Mouse (Mus musculus): ENCODE measurements at regions not wholly inside any gene's neighbourhood (a gene's known extent, or its start where the extent isn't known, plus 50 kb on each side); places are given as distances from the start of the nearest gene placed in this dataset.

GRCm38 (mm10) chr19:14355946-14356345, 241.9 kb downstream of the Tle4 start:
- Histone ChIP-seq H3K27me3 (ENCODE audit: control insufficient read depth, insufficient read depth, low read length) (no peaks in the 10 kb centered on the region), H3K9ac (ENCODE audit: low read length) (no peak overlapping the region), H3K4me3 (ENCODE audit: low read depth, low read length) (no peak overlapping the region), H3K9me3 (ENCODE audit: control insufficient read depth, low read length) (no peaks in the 10 kb centered on the region), H3K4me2 (ENCODE audit: low read depth, low read length, severe bottlenecking) (no peak overlapping the region), H3K36me3 (ENCODE audit: control insufficient read depth, insufficient read depth, low read length) (no peaks in the 10 kb centered on the region), H3K27ac (ENCODE audit: low read depth, low read length) (no peak overlapping the region), H3K4me1 (replicated peaks; ENCODE audit: control insufficient read depth, insufficient read depth, low read length) (no peaks in the 10 kb centered on the region)
- ATAC-seq (replicated peaks; ENCODE audit: low FRiP score), result no peak
- no peak for DNase-seq (ENCODE audit: low spot score)

DNA sequence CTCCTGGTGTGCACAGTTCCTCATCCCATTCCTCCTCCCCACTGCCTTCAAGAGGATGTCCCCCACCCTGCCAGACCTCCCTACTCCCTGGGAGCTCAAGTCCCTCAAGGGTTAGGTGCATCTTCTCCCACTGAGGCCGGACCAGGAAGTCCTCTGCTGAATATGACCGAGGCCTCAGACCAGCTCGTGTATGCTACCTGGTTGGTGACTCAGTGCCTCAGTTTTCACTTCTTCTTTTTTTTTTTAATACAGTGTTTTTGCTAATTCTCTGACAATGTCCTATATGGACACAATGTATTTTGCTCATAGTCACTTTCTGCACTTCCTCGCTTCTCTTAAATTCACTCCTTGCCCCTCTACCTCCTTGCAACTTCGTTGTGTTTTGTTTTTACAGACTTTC, 237.2 kb downstream of the Tle4 start:
- Histone ChIP-seq H3K4me1 (replicated peaks; ENCODE audit: control insufficient read depth, insufficient read depth, low read length) (no peaks in the 10 kb centered on the region), H3K4me2 (ENCODE audit: low read depth, low read length, severe bottlenecking) (no peak overlapping the region), H3K9ac (ENCODE audit: low read length) (no peak overlapping the region), H3K4me3 (ENCODE audit: low read depth, low read length) (no peak overlapping the region), H3K36me3 (ENCODE audit: control insufficient read depth, insufficient read depth, low read length) (no peaks in the 10 kb centered on the region), H3K27ac (ENCODE audit: low read depth, low read length) (no peak overlapping the region), H3K9me3 (ENCODE audit: control insufficient read depth, low read length) (no peaks in the 10 kb centered on the region), H3K27me3 (ENCODE audit: control insufficient read depth, insufficient read depth, low read length) (no peaks in the 10 kb centered on the region)
- 91% methylated on average over 5 of the region's 5 CpGs for WGBS
- DNase-seq (ENCODE audit: low spot score) (no peak), ATAC-seq (replicated peaks; ENCODE audit: low FRiP score) (no peak)

- ATAC-seq (replicated peaks; ENCODE audit: low FRiP score) (peak; percentile 60), DNase-seq (ENCODE audit: low spot score) (no peak)
- H3K4me3 ChIP-seq (ENCODE audit: low read depth, low read length), result no peak overlapping the region
- peaks cover 4% of the 10 kb centered on the region; the same call in 1 of the 2 replicates for H3K4me1 ChIP-seq (replicated peaks; ENCODE audit: control insufficient read depth, insufficient read depth, low read length)
- H3K27ac ChIP-seq (ENCODE audit: low read depth, low read length), result no peak overlapping the region
- no peaks in the 10 kb centered on the region for H3K36me3 ChIP-seq (ENCODE audit: control insufficient read depth, insufficient read depth, low read length)
- H3K27me3 ChIP-seq (ENCODE audit: control insufficient read depth, insufficient read depth, low read length), result no peaks in the 10 kb centered on the region
- 65% methylated on average over 12 of the region's 12 CpGs for WGBS
- no peak overlapping the region for H3K9ac ChIP-seq (ENCODE audit: low read length)
- no peak overlapping the region for H3K4me2 ChIP-seq (ENCODE audit: low read depth, low read length, severe bottlenecking)
- H3K9me3 ChIP-seq (ENCODE audit: control insufficient read depth, low read length), result no peaks in the 10 kb centered on the region
Observed at GRCm38 (mm10) chr19:14369098-14369604, 228.7 kb downstream of the Tle4 start.

DNA sequence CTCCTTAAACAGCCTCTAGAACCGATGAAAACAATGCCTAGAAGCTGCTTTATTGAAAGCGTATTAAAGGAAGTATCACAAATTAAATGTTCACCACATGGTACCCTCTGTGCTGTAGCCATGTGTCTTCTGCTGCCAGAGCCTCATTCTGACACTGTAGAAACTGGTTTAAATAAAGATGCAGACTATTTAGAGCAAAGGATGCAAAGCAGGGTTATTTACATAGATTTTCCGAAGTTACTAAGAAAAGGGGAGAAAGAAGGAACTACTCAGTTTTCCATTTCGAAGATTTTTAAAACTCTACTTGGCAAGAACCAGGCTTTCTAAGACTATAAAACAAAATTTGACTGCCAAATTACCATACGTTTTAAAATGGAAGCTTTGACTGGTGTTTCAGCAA, 226.5 kb downstream of the Tle4 start:
- ATAC-seq (replicated peaks; ENCODE audit: low FRiP score), result no peak

DNA sequence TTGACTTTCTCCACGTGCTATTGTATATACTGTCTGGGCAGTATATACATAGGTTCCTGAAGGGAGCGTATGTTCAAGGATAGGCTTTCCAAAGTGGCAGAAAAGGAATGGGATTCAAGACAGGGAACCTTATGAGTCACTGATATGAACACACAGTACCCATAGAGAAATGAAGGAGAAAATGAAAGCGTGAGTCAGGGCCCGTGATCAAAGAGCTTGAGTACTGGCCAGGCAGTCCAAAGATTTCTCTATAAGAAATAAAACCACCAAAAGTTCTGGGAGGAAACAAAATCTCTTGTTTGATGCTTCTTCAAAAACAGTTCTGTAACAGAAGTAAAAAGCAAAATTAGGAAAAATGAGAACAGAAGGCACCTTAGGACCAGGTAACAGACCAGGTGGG, 223.9 kb downstream of the Tle4 start:
- no peak overlapping the region for H3K4me3 ChIP-seq (ENCODE audit: low read depth, low read length)
- H3K4me1 ChIP-seq (replicated peaks; ENCODE audit: control insufficient read depth, insufficient read depth, low read length), result peaks cover under 1% of the 10 kb centered on the region; the same call in 1 of the 2 replicates
- H3K27me3 ChIP-seq (ENCODE audit: control insufficient read depth, insufficient read depth, low read length), result no peaks in the 10 kb centered on the region
- H3K9me3 ChIP-seq (ENCODE audit: control insufficient read depth, low read length), result no peaks in the 10 kb centered on the region
- WGBS, result 94% methylated on average over 4 of the region's 4 CpGs
- no peak for ATAC-seq (replicated peaks; ENCODE audit: low FRiP score)
- H3K9ac ChIP-seq (ENCODE audit: low read length), result no peak overlapping the region
- H3K4me2 ChIP-seq (ENCODE audit: low read depth, low read length, severe bottlenecking), result no peak overlapping the region
- no peak overlapping the region for H3K27ac ChIP-seq (ENCODE audit: low read depth, low read length)
- no peaks in the 10 kb centered on the region for H3K36me3 ChIP-seq (ENCODE audit: control insufficient read depth, insufficient read depth, low read length)
- no peak for DNase-seq (ENCODE audit: low spot score)

More for the DNA sequence above, 226.5 kb downstream of the Tle4 start:
- no peaks in the 10 kb centered on the region for H3K9me3 ChIP-seq (ENCODE audit: control insufficient read depth, low read length)
- no peak for DNase-seq (ENCODE audit: low spot score)
- H3K4me1 ChIP-seq (replicated peaks; ENCODE audit: control insufficient read depth, insufficient read depth, low read length), result peaks cover 4% of the 10 kb centered on the region; the same call in 1 of the 2 replicates
- H3K4me2 ChIP-seq (ENCODE audit: low read depth, low read length, severe bottlenecking), result no peak overlapping the region
- no peaks in the 10 kb centered on the region for H3K27me3 ChIP-seq (ENCODE audit: control insufficient read depth, insufficient read depth, low read length)
- H3K4me3 ChIP-seq (ENCODE audit: low read depth, low read length), result no peak overlapping the region
- no peak overlapping the region for H3K27ac ChIP-seq (ENCODE audit: low read depth, low read length)
- WGBS, result 89% methylated on average over 5 of the region's 5 CpGs
- H3K9ac ChIP-seq (ENCODE audit: low read length), result no peak overlapping the region
- no peaks in the 10 kb centered on the region for H3K36me3 ChIP-seq (ENCODE audit: control insufficient read depth, insufficient read depth, low read length)

DNA sequence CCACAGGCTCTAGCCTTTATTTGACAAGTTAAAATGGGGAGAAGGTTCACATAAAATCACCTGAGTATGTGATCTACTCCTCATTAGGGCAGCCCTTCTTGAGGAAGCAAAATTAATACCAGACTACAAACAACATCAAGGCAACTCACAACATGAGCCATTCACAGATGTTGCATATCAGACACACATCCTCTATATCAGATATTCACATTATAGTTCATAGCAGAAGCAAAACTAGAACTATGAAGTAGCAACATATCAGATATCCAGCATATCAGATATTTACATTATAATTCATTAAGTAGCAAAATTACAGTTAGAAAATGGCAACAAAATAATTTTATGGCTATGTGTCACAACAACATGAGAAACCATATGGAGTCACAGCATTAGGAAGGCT, 217.0 kb downstream of the Tle4 start:
- no peak for DNase-seq (ENCODE audit: low spot score)
- no peak overlapping the region for H3K27ac ChIP-seq (ENCODE audit: low read depth, low read length)
- no peaks in the 10 kb centered on the region for H3K9me3 ChIP-seq (ENCODE audit: control insufficient read depth, low read length)
- no peaks in the 10 kb centered on the region for H3K4me1 ChIP-seq (replicated peaks; ENCODE audit: control insufficient read depth, insufficient read depth, low read length)
- H3K4me2 ChIP-seq (ENCODE audit: low read depth, low read length, severe bottlenecking), result no peak overlapping the region
- no peak for ATAC-seq (replicated peaks; ENCODE audit: low FRiP score)
- no peaks in the 10 kb centered on the region for H3K36me3 ChIP-seq (ENCODE audit: control insufficient read depth, insufficient read depth, low read length)
- no peaks in the 10 kb centered on the region for H3K27me3 ChIP-seq (ENCODE audit: control insufficient read depth, insufficient read depth, low read length)
- H3K9ac ChIP-seq (ENCODE audit: low read length), result no peak overlapping the region
- H3K4me3 ChIP-seq (ENCODE audit: low read depth, low read length), result no peak overlapping the region

GRCm38 (mm10) chr19:14387796-14388195, 210.1 kb downstream of the Tle4 start:
- H3K9me3 ChIP-seq (ENCODE audit: control insufficient read depth, low read length), result no peaks in the 10 kb centered on the region
- ATAC-seq (replicated peaks; ENCODE audit: low FRiP score) (no peak), DNase-seq (ENCODE audit: low spot score) (no peak)
- 84% methylated on average over 5 of the region's 5 CpGs for WGBS
- no peaks in the 10 kb centered on the region for H3K36me3 ChIP-seq (ENCODE audit: control insufficient read depth, insufficient read depth, low read length)
- no peak overlapping the region for H3K4me2 ChIP-seq (ENCODE audit: low read depth, low read length, severe bottlenecking)
- H3K4me3 ChIP-seq (ENCODE audit: low read depth, low read length), result no peak overlapping the region
- no peaks in the 10 kb centered on the region; the same call in 1 of the 2 replicates for H3K27me3 ChIP-seq (ENCODE audit: control insufficient read depth, insufficient read depth, low read length)
- H3K27ac ChIP-seq (ENCODE audit: low read depth, low read length), result no peak overlapping the region
- H3K9ac ChIP-seq (ENCODE audit: low read length), result no peak overlapping the region
- H3K4me1 ChIP-seq (replicated peaks; ENCODE audit: control insufficient read depth, insufficient read depth, low read length), result no peaks in the 10 kb centered on the region

- Histone ChIP-seq H3K4me3 (ENCODE audit: low read depth, low read length) (no peak overlapping the region), H3K27ac (ENCODE audit: low read depth, low read length) (no peak overlapping the region), H3K9me3 (ENCODE audit: control insufficient read depth, low read length) (no peaks in the 10 kb centered on the region), H3K36me3 (ENCODE audit: control insufficient read depth, insufficient read depth, low read length) (no peaks in the 10 kb centered on the region), H3K27me3 (ENCODE audit: control insufficient read depth, insufficient read depth, low read length) (no peaks in the 10 kb centered on the region; the same call in 1 of the 2 replicates), H3K4me2 (ENCODE audit: low read depth, low read length, severe bottlenecking) (no peak overlapping the region), H3K9ac (ENCODE audit: low read length) (no peak overlapping the region), H3K4me1 (replicated peaks; ENCODE audit: control insufficient read depth, insufficient read depth, low read length) (no peaks in the 10 kb centered on the region)
- ATAC-seq (replicated peaks; ENCODE audit: low FRiP score), result no peak
- no peak for DNase-seq (ENCODE audit: low spot score)
- 37% methylated on average over 4 of the region's 4 CpGs for WGBS
Observed at GRCm38 (mm10) chr19:14388539-14388938, 209.3 kb downstream of the Tle4 start.
